Mouse (Mus musculus) kidney, adult 2 months (tissue): ENCODE data around the gene Dnase1. TPM values are rescaled to one million over a fixed set of nuclear protein-coding genes. Genes with fewer than 3 reads are reported as not detected.

Source experiments
- DNase-seq: peaks from one replicate; pipeline ENCODE4 v3.0.0; 2021
- H3K27ac ChIP-seq: fragments of 200-500 bp; 2 replicates; pipeline ENCODE4 v1.5.1; 2012; ENCODE audit warnings: low read depth, low read length, control low read depth, inconsistent platforms; ENCODE audit not compliant: insufficient read depth
- H3K27me3 ChIP-seq: fragments of 200-500 bp; replicated peaks from 2 replicates; pipeline ENCODE4 v1.6.1; 2012; ENCODE audit warnings: mild to moderate bottlenecking, moderate library complexity, low read length, inconsistent platforms; ENCODE audit not compliant: control insufficient read depth, insufficient read depth
- H3K36me3 ChIP-seq: fragments of 200-500 bp; 2 replicates; pipeline ENCODE4 v1.6.1; 2012; ENCODE audit warnings: mild to moderate bottlenecking, moderate library complexity, low read length, inconsistent platforms; ENCODE audit not compliant: control insufficient read depth, insufficient read depth
- H3K4me1 ChIP-seq: fragments of 200-500 bp; 2 replicates; pipeline ENCODE4 v1.6.1; 2011; ENCODE audit warnings: low read length; ENCODE audit not compliant: control insufficient read depth, insufficient read depth
- H3K4me3 ChIP-seq: fragments of 200-500 bp; 2 replicates; pipeline ENCODE4 v1.5.1; 2011; ENCODE audit warnings: mild to moderate bottlenecking, low read depth, low read length, control low read depth; ENCODE audit not compliant: insufficient read depth
- CTCF ChIP-seq: fragments of 200-500 bp; conservative IDR thresholded peaks from 2 replicates; pipeline ENCODE4 v1.5.1; 2011; ENCODE audit warnings: low read depth, mild to moderate bottlenecking, control low read depth, low read length, moderate library complexity, mixed read lengths; ENCODE audit not compliant: insufficient read depth, insufficient read length
- POLR2A ChIP-seq: fragments of 200-500 bp; IDR thresholded peaks from one replicate; pipeline ENCODE4 v1.6.1; 2011; ENCODE audit warnings: low read depth, low read length, control low read depth
- WGBS: fragments of 180-500 bp; shearing (Covaris S2); methylation state at CpG from one replicate; pipeline ENCODE4 v1.1.7; 2018; 5-methylcytosine and 5-hydroxymethylcytosine counted together
- polyA plus RNA-seq: library from polyadenylated mRNA; depleted of rRNA; stranded (reverse); fragments of >200 nt; gene quantifications from 2 replicates; pipeline ENCODE4 v1.2.3, GENCODE M21; 2012

The Dnase1 gene
- polyA plus RNA-seq, 1 experiment = 2,440 TPM

DNA sequence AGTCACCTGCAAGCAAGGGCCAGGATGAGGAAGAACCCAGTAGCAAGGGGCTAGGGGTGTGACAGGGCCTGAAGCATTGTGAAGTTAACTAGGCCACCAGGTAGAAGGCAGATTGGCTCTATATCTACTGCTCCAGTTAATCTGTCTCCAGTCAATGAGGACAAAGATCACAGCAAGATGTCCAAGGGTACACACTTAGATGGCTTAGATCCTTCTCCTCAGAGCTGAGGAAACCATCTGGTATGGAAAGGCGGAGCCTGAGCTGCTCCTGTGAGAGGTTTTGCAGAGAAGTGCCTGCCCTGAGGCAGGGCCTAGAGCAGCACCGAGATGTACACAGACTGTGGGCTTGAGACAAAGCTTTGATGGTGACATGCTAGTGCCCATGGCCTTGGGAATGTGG, 7.4 kb downstream of the Dnase1 start:
- no peaks in the 10 kb centered on the region; the same call in 1 of the 2 replicates for H3K36me3 ChIP-seq

DNA sequence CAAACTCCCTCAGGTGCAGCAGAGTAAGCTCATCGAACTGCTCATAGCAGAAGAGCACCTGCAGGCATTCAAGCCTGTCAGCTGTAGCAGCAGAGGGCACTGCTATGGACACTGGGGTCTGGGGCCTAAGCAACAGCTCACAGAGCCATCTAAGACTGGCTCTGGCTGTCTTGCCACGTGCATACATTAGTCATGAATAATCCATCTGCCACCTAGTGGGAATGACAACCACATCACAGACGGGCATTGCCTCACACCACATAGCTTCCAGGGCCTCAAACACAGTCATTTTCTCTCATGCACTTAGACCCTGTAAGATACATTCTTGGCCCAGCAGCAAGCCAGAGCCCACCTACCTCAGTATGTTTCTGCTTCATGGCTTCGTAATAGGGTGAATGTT, 8.8 kb downstream of the Dnase1 start:
- DNase-seq = no peak
- no peaks in the 10 kb centered on the region; the same call in 1 of the 2 replicates for H3K4me1 ChIP-seq
- 59% methylated on average over 4 of the region's 4 CpGs for WGBS
- H3K27ac ChIP-seq = no peak overlapping the region; the same call in 1 of the 2 replicates
- H3K4me3 ChIP-seq = no peak overlapping the region
- H3K36me3 ChIP-seq = no peaks in the 10 kb centered on the region; the same call in 1 of the 2 replicates
- no peaks in the 10 kb centered on the region for H3K27me3 ChIP-seq
- TF ChIP-seq POLR2A = no peak
- no peak; the same call in 1 of the 2 replicates for TF ChIP-seq CTCF

More for the DNA sequence above, 7.4 kb downstream of the Dnase1 start:
- TF ChIP-seq POLR2A (no peak), CTCF (no peak)
- no peaks in the 10 kb centered on the region for H3K27me3 ChIP-seq
- H3K4me1 ChIP-seq = no peaks in the 10 kb centered on the region; the same call in 1 of the 2 replicates
- no peak overlapping the region for H3K4me3 ChIP-seq
- DNase-seq = peak; percentile 81
- H3K27ac ChIP-seq = peak overlapping the region; percentile 9
- WGBS = 78% methylated on average over 2 of the region's 2 CpGs

DNA sequence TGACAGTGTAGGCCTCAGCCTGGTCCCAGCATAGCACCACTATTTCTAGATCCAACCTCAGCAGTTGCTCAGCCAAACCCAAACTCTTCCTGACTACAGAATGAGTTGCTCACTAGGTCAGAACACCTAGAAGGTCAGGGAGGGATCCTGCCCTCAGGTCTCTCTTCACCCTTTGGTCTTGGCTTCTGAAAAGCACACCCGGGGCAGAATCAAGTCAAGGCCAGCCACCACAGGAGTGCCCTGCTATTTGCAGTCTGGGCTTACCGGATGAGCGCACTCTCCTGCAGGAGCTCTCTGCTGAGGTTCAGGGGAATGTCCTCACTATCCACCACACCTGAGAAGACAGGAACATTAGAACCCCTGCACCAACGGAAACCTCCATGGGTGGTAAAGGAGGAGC, 15.9 kb downstream of the Dnase1 start:
- DNase-seq = peak; percentile 65
- Histone ChIP-seq H3K27ac (no peak overlapping the region), H3K27me3 (no peaks in the 10 kb centered on the region), H3K36me3 (no peaks in the 10 kb centered on the region; the same call in none of the 2 replicates), H3K4me1 (no peaks in the 10 kb centered on the region; the same call in 1 of the 2 replicates), H3K4me3 (no peak overlapping the region)
- TF ChIP-seq POLR2A (no peak), CTCF (no peak)
- 60% methylated on average over 4 of the region's 4 CpGs for WGBS

DNA sequence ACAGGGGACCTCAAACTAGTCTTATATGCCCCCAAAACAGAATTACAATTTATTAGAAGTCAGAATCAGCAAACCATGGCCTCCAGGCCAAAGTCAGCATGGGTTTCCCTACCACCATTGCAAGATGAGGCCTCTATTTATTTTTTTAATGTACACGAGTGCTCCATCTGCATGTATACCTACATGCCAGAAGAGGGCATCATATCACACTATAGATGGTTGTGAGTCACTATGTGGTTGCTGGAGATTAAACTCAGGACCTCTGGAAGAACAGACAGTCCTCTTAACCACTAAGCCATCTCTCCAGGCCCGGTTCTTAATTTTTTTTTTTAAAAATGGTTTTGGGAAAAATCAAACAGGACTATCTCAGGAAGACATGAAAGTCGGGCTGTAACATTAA, 17.1 kb downstream of the Dnase1 start:
- H3K36me3 ChIP-seq = no peaks in the 10 kb centered on the region; the same call in none of the 2 replicates
- no peaks in the 10 kb centered on the region for H3K27me3 ChIP-seq
- no peak overlapping the region for H3K27ac ChIP-seq
- no peaks in the 10 kb centered on the region; the same call in 1 of the 2 replicates for H3K4me1 ChIP-seq
- TF ChIP-seq POLR2A (no peak), CTCF (no peak)
- 81% methylated on average over 3 of the region's 3 CpGs for WGBS
- no peak overlapping the region for H3K4me3 ChIP-seq
- DNase-seq = no peak

DNA sequence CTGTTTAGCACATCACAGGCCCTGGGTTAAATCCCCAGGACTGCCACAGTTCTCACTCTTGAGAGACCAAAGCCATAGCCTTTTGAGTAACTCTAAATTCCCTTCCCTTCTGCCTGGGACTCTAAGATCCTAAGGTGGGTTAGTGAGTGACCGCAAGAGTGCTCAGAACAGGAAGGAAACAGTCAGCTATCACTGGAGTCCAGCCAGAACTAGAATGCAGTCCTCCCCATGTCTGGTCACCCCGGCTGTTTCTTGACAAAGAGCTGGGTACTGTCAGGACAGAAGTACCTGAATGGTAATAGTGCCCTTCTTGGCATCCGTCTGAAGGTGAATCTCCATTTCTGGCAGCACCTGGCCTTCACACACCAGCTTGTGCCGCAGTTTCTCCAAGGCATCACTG, 28.2 kb downstream of the Dnase1 start:
- H3K36me3 ChIP-seq = peaks cover 2% of the 10 kb centered on the region; the same call in 1 of the 2 replicates
- WGBS = 88% methylated on average over 4 of the region's 4 CpGs
- no peak overlapping the region for H3K4me3 ChIP-seq
- no peaks in the 10 kb centered on the region for H3K4me1 ChIP-seq
- no peak for DNase-seq
- TF ChIP-seq POLR2A = no peak
- no peak for TF ChIP-seq CTCF
- no peaks in the 10 kb centered on the region for H3K27me3 ChIP-seq
- no peak overlapping the region for H3K27ac ChIP-seq

DNA sequence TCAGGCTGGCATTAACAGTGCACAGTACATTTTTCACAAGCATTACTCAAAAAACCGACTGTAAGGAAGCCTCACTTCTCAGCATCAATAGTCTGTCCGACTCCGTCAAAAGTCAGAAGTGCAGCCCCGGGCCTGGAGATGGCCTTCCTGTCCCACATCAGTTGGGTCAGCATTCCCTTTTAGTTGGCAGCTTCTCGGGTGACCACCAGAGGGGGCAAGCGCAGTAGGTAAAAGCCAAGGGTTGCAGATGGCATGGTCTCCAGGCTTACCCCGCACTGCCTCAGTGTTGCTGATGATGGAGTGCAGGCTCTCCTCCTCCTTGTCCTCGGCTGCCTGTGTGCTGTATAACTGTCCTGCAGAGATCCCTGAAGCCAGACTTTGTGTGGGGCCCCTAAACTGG, 31.8 kb downstream of the Dnase1 start:
- peak; percentile 80 for TF ChIP-seq CTCF
- TF ChIP-seq POLR2A = no peak
- H3K4me3 ChIP-seq = no peak overlapping the region
- no peaks in the 10 kb centered on the region for H3K27me3 ChIP-seq
- peaks cover 2% of the 10 kb centered on the region; the same call in 1 of the 2 replicates for H3K36me3 ChIP-seq
- WGBS = 37% methylated on average over 8 of the region's 8 CpGs
- H3K4me1 ChIP-seq = no peaks in the 10 kb centered on the region
- no peak overlapping the region for H3K27ac ChIP-seq
- peak; percentile 66 for DNase-seq

GRCm38 (mm10) chr16:4074297-4074696, 37.6 kb downstream of the Dnase1 start:
- 41% methylated on average over 6 of the region's 6 CpGs for WGBS
- no peak overlapping the region for H3K27ac ChIP-seq

More at GRCm38 (mm10) chr16:4074297-4074696, 37.6 kb downstream of the Dnase1 start:
- H3K36me3 ChIP-seq = no peaks in the 10 kb centered on the region
- H3K27me3 ChIP-seq = no peaks in the 10 kb centered on the region
- no peak overlapping the region for H3K4me3 ChIP-seq
- H3K4me1 ChIP-seq = peaks cover 15% of the 10 kb centered on the region
- DNase-seq = no peak
- no peak for TF ChIP-seq POLR2A
- 0 out of 2 replicates have a peak, but pooled peaks have one; percentile 12 for TF ChIP-seq CTCF
